Mouse (Mus musculus) ES-E14 (cell line): ENCODE results near the gene St6galnac3. TPM values are rescaled to one million over a fixed set of nuclear protein-coding genes. Genes with fewer than 3 reads are reported as not detected.

ENCODE experiments used
- DNase-seq: peaks from one replicate; pipeline ENCODE4 v3.0.0-alpha.2; 2013; ENCODE audit warnings: low read depth, low spot score
- H3K27ac ChIP-seq: 2 replicates; pipeline ENCODE4 v1.5.1; 2012; ENCODE audit warnings: low read depth, mild to moderate bottlenecking, low read length, moderate library complexity, mixed read lengths; ENCODE audit not compliant: poor library complexity, insufficient read depth, severe bottlenecking
- H3K36me3 ChIP-seq: 2 replicates; pipeline ENCODE4 v1.6.1; 2012; ENCODE audit warnings: mild to moderate bottlenecking, low read length, moderate library complexity, mixed read lengths; ENCODE audit not compliant: control insufficient read depth, poor library complexity, insufficient read depth, severe bottlenecking
- H3K4me1 ChIP-seq, 2 experiments: fragments of 150-350 bp in 1 of 2; sonication (generic) in 1 of 2; 2 replicates each; pipeline ENCODE4 v1.6.1; 2012; ENCODE audit warnings: low read length in 2 of 2, mild to moderate bottlenecking in 1 of 2, mixed read lengths in 1 of 2; ENCODE audit not compliant: control insufficient read depth in 2 of 2, insufficient read depth in 2 of 2, poor library complexity in 1 of 2
- H3K4me3 ChIP-seq, 2 experiments: fragments of 150-350 bp in 1 of 2; sonication (generic) in 1 of 2; 2 replicates each; pipeline ENCODE4 v1.5.1; 2012; ENCODE audit warnings: low read length in 2 of 2, low read depth in 1 of 2, mild to moderate bottlenecking in 1 of 2, mixed read lengths in 1 of 2; ENCODE audit not compliant: insufficient read depth in 1 of 2, poor library complexity in 1 of 2, severe bottlenecking in 1 of 2
- H3K9ac ChIP-seq: 2 replicates; pipeline ENCODE4 v1.6.1; 2012; ENCODE audit warnings: low read depth, mild to moderate bottlenecking, low read length, mixed read lengths; ENCODE audit not compliant: poor library complexity, insufficient read depth, severe bottlenecking
- H3K9me3 ChIP-seq: fragments of 150-350 bp; sonication (generic); 2 replicates; pipeline ENCODE4 v1.6.1; 2012; ENCODE audit warnings: low read depth, mild to moderate bottlenecking, low read length; ENCODE audit not compliant: control insufficient read depth, insufficient read depth
- CHD2 ChIP-seq: IDR thresholded peaks from 2 replicates; pipeline ENCODE4 v1.6.1; 2014; ENCODE audit warnings: mild to moderate bottlenecking, low read depth, low read length, inconsistent platforms
- HCFC1 ChIP-seq: IDR thresholded peaks from 2 replicates; pipeline ENCODE4 v1.6.1; 2012; ENCODE audit warnings: low read length, inconsistent platforms, borderline replicate concordance; ENCODE audit not compliant: insufficient read depth
- MAFK ChIP-seq: IDR thresholded peaks from 2 replicates; pipeline ENCODE4 v1.6.1; 2014; ENCODE audit warnings: mild to moderate bottlenecking, low read depth, low read length, inconsistent platforms; ENCODE audit not compliant: insufficient read depth
- ZC3H11A ChIP-seq: IDR thresholded peaks from 2 replicates; pipeline ENCODE4 v1.6.1; 2012; ENCODE audit warnings: low read depth, mild to moderate bottlenecking, inconsistent platforms, low read length, borderline replicate concordance
- ZNF384 ChIP-seq: IDR thresholded peaks from 2 replicates; pipeline ENCODE4 v1.6.1; 2012; ENCODE audit warnings: low read depth, low read length, inconsistent platforms
- in situ Hi-C, 2 experiments: fragments of 600-800 bp; cut with MboI; formaldehyde crosslinking; loops; one replicate each; pipeline ENCODE4 v1.15.1; 2025; ENCODE audit warnings: low sequenced_read_pairs in 2 of 2, inconsistent platforms in 1 of 2; ENCODE audit not compliant: unreplicated experiment in 2 of 2
- total RNA-seq: library from RNA; depleted of rRNA; stranded (reverse); fragments of 300-350 nt; gene quantifications from 2 replicates; pipeline ENCODE4 v1.2.3, GENCODE M21; 2012

Gene St6galnac3
- total RNA-seq, 1 experiment = 3.8 TPM

DNA sequence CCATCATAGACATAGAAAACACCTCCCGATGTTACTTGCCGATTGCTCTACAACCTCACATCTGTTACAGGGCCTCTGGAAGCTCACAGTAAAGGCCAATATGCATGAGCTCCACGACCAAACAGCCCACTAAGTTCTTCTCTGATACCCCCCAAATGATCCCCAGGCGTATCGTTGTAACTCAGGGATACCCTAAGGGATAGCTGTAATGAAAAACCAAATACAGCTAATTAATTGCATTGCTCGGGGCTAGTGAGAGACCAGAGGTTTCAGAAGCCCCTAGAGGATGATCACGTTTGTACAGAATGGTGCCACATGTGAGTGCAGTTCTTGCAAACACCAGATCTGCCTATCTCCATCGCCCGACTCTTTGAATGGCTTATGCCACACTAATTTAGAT, 315.7 kb downstream of the St6galnac3 start:
- H3K4me3 ChIP-seq = no peak overlapping the region
- no peaks in the 10 kb centered on the region for H3K36me3 ChIP-seq
- in situ Hi-C loops = no loop called here
- no peak for TF ChIP-seq CHD2
- TF ChIP-seq ZC3H11A = no peak
- TF ChIP-seq HCFC1 = no peak
- no peak for TF ChIP-seq MAFK
- TF ChIP-seq ZNF384 = no peak
- H3K9ac ChIP-seq = no peak overlapping the region
- no peak overlapping the region for H3K27ac ChIP-seq
- no peaks in the 10 kb centered on the region for H3K9me3 ChIP-seq
- H3K4me1 ChIP-seq = no peaks in the 10 kb centered on the region
- no peak for DNase-seq

DNA sequence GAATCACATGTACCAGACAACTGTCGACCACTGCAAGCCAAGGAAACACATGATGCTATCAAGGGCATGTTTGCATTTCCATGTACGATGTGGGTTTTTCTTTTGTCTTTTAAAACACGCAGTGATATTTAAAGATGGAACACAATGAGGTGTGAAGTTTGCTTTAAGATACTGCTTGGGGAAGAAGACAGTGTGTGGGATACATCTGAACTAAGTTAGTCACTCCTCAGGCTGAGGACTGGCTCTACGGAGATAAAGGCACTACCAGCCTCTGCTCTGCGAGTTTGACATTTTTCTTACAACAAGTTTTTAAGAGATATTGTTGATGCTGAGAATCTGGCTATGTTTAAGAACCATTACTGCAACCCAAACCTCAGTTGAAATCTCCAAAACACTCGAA, 316.6 kb downstream of the St6galnac3 start:
- no peaks in the 10 kb centered on the region for H3K36me3 ChIP-seq
- no peak overlapping the region for H3K27ac ChIP-seq
- H3K9ac ChIP-seq = no peak overlapping the region
- in situ Hi-C loops = no loop called here
- TF ChIP-seq ZNF384 = no peak
- TF ChIP-seq ZC3H11A = no peak
- no peak for TF ChIP-seq HCFC1
- TF ChIP-seq MAFK = no peak
- no peak for TF ChIP-seq CHD2
- DNase-seq = no peak
- no peak overlapping the region for H3K4me3 ChIP-seq
- no peaks in the 10 kb centered on the region for H3K9me3 ChIP-seq
- H3K4me1 ChIP-seq = no peaks in the 10 kb centered on the region

DNA sequence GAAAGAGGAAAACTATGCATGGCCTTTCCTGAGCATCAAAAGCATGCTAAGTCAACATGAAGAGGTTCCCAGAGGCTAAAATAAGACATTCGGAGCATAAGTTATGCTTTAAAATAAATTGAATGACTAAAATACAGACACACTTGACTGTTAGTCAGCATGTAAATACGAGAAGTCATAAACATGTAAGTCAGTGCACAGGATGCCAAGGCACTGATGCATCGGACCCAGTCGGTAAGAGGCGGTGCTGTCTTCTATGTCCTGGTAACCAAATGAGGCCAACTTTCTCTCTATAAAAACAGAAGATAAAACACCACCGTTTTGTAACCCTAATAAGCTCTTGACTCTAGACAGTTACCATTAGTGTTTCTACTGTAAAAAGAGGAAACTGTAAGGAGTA, 317.3 kb downstream of the St6galnac3 start:
- no peak for TF ChIP-seq CHD2
- no peak for TF ChIP-seq MAFK
- no peak for TF ChIP-seq ZC3H11A
- no peak for TF ChIP-seq HCFC1
- no peak for TF ChIP-seq ZNF384
- in situ Hi-C loops = no loop called here
- Histone ChIP-seq H3K9ac (no peak overlapping the region), H3K9me3 (no peaks in the 10 kb centered on the region), H3K36me3 (no peaks in the 10 kb centered on the region), H3K4me1 (no peaks in the 10 kb centered on the region), H3K4me3 (no peak overlapping the region), H3K27ac (no peak overlapping the region)
- no peak for DNase-seq

DNA sequence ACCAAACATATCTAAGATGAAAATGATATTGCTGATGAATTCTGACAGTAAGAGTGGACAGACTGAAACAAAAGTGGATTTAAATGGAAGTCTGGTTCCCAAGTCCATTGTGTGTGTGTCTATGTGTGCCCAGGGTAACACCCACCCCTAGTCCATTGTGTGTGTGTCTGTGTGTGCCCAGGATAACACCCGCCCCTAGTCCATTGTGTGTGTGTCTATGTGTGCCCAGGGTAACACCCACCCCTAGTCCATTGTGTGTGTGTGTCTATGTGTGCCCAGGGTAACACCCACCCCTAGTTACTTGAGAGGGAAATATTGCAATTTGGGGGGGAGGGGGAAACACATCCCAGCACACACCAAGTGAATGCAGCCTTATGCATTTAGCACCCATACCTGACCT, 318.1 kb downstream of the St6galnac3 start:
- no peaks in the 10 kb centered on the region for H3K9me3 ChIP-seq
- H3K36me3 ChIP-seq = no peaks in the 10 kb centered on the region
- in situ Hi-C loops = no loop called here
- H3K4me1 ChIP-seq = no peaks in the 10 kb centered on the region
- TF ChIP-seq CHD2 (no peak), ZNF384 (no peak), MAFK (no peak), HCFC1 (no peak), ZC3H11A (no peak)
- no peak for DNase-seq
- H3K27ac ChIP-seq = no peak overlapping the region
- no peak overlapping the region for H3K9ac ChIP-seq
- no peak overlapping the region for H3K4me3 ChIP-seq

DNA sequence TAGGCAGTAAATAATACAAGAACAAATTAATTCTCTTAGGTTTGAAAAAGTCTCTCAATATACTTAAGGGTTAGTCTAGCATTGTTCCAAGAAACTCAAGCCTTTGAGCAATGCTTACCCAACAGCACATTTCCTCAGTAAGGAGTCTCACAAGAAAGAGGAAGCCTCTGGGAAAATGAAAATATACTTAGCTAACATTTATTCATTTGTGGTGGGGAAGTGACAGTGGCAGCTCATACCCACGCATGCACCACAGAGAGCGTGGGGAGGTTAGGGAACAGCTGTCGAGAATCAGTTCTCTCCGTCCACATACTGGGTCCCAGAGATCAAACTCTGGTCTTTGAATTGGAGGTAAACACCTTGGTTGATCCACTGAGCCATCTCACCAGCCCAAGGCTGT, 318.8 kb downstream of the St6galnac3 start:
- in situ Hi-C loops = no loop called here
- Histone ChIP-seq H3K4me3 (no peak overlapping the region), H3K9me3 (no peaks in the 10 kb centered on the region), H3K9ac (no peak overlapping the region), H3K27ac (no peak overlapping the region), H3K4me1 (no peaks in the 10 kb centered on the region), H3K36me3 (no peaks in the 10 kb centered on the region)
- no peak for DNase-seq
- TF ChIP-seq ZC3H11A (no peak), MAFK (no peak), HCFC1 (no peak), CHD2 (no peak), ZNF384 (no peak)
